Mouse (Mus musculus) ovary, adult 18-20 months (tissue): Measurements from ENCODE around the gene Nhlrc2.

Experiments
- DNase-seq: peaks from one replicate; pipeline ENCODE4 v3.0.0; 2022; ENCODE audit warnings: low spot score, mixed read lengths

Nhlrc2 gene

DNA sequence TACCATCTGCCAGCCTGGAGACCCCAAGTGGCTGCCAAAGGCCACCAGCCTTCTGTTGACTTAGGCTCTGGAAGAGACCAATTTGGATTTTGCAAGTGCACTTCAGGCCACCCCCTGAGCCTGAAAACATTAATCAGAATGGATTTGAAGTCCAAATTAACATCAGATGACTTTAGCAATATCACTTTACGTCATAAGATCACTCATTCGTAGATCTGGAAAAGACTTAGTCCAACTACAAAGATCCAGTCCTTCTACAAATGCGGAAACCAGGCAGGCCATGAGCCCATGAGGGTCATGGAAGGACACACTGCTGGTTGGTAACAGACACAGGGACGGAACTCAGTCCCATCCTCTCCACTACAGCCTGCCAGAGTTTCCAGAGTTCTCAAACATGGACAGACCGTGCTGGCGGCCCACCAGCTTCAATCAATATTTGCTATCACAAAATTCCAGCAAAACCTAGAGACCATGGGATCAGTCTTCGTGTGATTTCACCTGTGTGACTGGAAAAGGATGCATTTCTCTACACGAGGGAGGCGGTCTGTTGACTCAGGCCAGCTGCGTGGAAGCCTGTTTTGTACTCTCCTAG, 79.9 kb downstream of the Nhlrc2 start:
- no peak for DNase-seq

- DNase-seq: no peak
Observed at GRCm38 (mm10) chr19:56629647-56630046, 81.6 kb downstream of the Nhlrc2 start.

DNA sequence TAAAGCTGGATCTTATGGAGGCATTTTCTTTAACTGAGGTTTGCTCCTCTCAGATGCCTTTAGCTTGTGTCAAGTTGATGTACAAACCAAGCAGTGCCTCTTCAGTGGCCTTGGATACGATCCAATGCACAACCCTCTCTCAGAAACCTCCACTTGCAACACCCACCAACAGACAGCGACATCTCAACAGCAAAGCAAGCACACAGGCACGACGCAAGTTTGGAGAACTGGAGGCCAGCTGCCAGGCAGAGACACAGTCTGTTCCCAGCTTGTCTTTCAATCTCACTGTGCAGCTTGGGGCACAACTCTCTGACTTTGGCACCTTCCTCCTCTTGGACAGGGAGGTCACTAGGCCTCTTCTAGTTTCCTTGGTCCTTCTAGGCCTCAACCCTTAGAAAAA, 83.0 kb downstream of the Nhlrc2 start:
- DNase-seq: no peak

- DNase-seq: peak; percentile 20
Observed at GRCm38 (mm10) chr19:56631451-56631901, 83.4 kb downstream of the Nhlrc2 start.

DNA sequence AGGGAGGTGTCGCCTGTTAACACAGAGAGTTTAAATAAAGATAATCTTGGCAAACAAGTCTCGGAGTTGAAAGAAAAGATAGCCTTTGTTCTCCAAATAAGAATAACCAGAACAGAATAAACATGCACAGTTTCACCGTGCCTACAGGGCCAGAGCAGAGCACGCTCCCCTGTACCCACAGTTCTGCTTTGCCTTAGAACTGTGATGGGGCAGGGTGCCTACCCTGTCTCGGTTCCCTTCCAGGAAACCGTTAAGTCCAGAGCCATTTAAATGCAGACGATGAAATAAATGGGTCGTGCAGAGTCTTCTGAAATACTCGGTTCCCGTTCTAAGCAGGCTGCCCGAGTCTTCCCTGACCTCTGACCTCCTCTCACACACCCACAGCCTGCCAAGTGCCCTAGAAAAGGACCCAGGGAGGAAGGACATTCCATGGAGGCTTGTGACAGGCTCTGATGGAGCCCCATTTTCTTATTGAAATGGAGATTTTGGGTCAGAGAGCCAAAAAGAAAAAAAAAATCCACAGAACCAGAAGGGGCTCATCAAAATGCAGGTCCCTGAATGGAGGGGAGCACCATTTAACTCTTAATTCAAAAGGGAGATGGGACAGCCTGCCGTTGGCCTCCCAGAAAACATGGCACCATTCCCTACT, 89.1 kb downstream of the Nhlrc2 start:
- DNase-seq: no peak

DNA sequence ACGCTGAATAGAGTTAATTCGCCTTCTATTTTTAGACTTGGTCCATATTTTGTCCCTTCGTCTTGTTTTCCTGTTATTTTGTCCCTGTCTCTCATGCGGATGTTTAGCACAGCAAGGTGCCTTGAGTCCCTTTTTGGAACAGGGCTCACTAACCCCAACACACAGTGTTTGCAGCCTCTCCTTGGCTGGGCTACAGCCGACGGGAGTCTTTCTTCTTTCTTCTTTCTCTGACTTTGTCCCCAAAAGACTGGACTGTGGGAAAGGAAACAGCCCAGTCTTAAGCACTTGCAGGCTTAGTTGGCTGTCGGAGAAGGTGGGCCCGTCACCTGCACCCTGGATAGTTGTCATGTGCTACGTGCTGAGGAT, 89.6 kb downstream of the Nhlrc2 start:
- DNase-seq: no peak

DNA sequence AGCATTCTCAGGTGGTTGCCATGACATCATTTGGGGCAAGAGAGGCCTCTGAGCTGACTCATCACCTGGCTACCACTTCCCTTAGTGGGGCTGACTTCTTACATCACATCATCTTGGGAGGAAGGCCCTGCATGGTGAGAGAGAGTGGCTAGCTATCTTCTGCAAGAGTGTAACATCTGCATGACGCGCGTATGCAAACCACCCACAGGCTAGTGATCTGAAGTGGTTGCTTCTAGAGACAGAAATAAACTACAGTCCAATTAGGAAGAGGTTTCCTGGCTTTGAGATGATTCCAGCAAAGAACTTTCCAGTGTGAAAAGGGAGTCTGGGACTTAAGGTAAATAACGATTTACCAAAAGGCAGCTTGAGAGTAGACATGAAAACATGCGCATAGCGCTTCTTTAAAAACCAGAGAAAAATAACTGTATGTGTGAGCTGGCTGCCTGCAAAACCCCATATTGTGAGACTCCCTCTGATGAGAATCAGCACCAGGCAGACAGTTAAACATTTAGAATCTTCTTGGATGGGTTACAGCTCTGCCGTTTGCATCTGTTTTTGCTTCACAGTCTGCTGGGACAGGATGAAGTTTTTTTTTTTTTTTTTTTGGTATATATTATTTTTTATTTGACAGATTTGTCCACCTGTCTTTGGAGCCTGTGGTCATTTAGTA, 99.5 kb downstream of the Nhlrc2 start:
- no peak for DNase-seq

DNA sequence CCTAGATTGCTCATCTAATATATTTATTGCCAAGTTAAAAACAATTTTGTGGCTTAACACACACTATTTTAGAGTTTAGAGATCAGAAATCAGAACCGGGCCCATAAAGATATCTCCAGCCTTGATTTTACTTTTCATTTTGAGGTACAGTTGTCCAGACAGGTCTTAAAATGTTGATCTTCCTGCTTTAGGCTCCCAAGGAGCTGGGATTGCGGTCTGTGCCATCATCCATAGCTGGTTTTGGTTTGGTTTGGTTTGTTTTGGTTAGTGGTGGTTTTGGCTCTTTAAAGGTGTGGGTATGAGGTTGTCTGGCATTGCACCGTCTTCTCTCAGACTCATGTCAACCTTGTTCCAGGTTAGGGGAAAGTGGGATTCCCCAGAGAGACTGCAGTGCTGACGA, 103.2 kb downstream of the Nhlrc2 start:
- no peak for DNase-seq

DNA sequence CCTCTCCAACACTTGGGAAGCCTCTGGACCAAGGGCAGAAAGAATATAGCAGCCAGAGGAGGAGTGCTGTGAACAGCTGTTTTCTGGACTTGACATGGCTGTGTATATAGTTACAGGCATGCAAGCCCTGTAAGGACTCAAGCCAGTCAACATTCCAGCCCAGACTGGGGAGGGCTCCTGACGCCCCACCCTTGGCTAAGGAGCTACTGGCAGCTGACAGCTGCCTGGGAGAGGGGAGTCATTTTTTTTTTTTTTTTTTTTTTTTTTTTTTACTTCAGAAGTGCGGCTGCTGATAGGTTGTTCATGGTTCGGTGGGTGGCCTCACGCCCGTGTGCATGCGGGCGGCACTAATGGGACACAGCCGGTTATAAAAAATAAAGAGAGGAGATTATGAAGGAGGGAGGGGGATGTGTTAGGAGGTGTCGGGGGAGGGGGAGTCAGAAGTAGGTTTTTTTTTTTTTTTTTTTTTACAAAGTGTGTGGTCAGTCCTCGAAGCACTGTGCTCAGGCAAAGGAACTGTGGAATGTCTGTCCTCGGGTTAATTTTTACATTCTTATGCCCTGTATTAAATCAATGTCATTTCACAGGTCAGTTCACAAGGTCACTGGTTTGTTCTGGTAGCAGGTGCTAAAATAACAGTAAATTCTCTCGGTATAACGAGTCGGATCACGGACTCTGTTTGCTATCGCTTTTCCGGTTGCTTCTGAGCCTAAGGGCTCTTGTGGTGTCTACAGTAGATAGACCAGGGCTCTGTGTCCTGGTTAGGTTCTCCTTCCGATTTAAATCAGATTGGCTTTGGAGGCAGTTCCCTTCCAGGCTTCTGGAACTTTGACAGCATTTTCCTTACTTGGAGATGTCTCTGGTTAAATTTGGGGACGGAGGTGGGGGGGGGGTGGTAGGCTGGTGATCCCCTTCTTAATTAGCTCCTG, 104.2 kb downstream of the Nhlrc2 start:
- no peak for DNase-seq
